Mouse (Mus musculus) embryonic fibroblast, embryonic 13.5 days (primary cell): Measurements from ENCODE around the gene Sptbn4. TPM values are rescaled to one million over a fixed set of nuclear protein-coding genes. Genes with fewer than 3 reads are reported as not detected.

Experiments
- H3K27ac ChIP-seq: 2 replicates; pipeline ENCODE4 v1.5.1; 2012; ENCODE audit warnings: low read length, control low read depth, inconsistent platforms; ENCODE audit not compliant: insufficient read depth
- H3K4me1 ChIP-seq: 2 replicates; pipeline ENCODE4 v1.6.1; 2011; ENCODE audit warnings: low read length; ENCODE audit not compliant: control insufficient read depth, insufficient read depth
- H3K4me3 ChIP-seq: 2 replicates; pipeline ENCODE4 v1.5.1; 2011; ENCODE audit warnings: mild to moderate bottlenecking, control low read depth, low read length; ENCODE audit not compliant: insufficient read depth
- CTCF ChIP-seq: IDR thresholded peaks from 2 replicates; pipeline ENCODE4 v1.5.1; 2011; ENCODE audit warnings: mild to moderate bottlenecking, control low read depth, low read length, moderate library complexity, borderline replicate concordance; ENCODE audit not compliant: insufficient read depth
- POLR2A ChIP-seq: IDR thresholded peaks from 2 replicates; pipeline ENCODE4 v1.6.1; 2011; ENCODE audit warnings: low read depth, mild to moderate bottlenecking, control low read depth, low read length, moderate library complexity
- polyA plus RNA-seq: library from polyadenylated mRNA; stranded (reverse); fragments of >200 nt; gene quantifications from 2 replicates; pipeline ENCODE4 v1.2.4, GENCODE M21; 2011; ENCODE audit warnings: low read depth; ENCODE audit not compliant: missing spikeins, insufficient read length

Sptbn4 gene
- polyA plus RNA-seq, 1 experiment, result 0.51 TPM

GRCm38 (mm10) chr7:27437544-27437943 is 9.9 kb downstream of the Sptbn4 start:
- no peak overlapping the region for H3K4me3 ChIP-seq
- no peak for TF ChIP-seq POLR2A
- peak; percentile 75; the same call in 1 of the 2 replicates for TF ChIP-seq CTCF
- no peak overlapping the region for H3K27ac ChIP-seq
- H3K4me1 ChIP-seq, result no peaks in the 10 kb centered on the region

GRCm38 (mm10) chr7:27433794-27434193 is 13.7 kb downstream of the Sptbn4 start:
- no peak overlapping the region for H3K27ac ChIP-seq
- H3K4me1 ChIP-seq, result no peaks in the 10 kb centered on the region
- no peak overlapping the region for H3K4me3 ChIP-seq
- TF ChIP-seq POLR2A (no peak), CTCF (no peak)

GRCm38 (mm10) chr7:27433349-27433748 is 14.1 kb downstream of the Sptbn4 start:
- Histone ChIP-seq H3K27ac (no peak overlapping the region), H3K4me3 (no peak overlapping the region), H3K4me1 (no peaks in the 10 kb centered on the region)
- TF ChIP-seq CTCF (no peak), POLR2A (no peak)

DNA sequence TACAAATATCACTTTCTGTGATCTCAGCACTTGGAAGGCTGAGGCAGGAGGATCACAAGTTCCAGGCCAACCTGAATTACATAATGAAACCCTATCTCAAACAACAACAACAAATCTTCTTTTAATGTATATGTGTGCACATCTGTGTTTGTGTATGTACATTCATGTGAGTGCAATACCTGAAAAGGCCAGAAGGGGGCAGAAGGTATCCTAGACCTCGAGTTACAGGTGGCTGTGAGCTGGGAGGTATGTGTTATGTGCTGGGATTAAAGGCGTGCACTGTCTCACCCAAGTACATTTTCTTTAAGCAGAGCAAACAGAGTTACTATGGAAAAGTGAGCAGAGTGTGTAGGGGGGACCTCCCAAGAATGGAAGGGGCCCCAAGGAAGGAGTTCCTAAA is 18.4 kb downstream of the Sptbn4 start:
- Histone ChIP-seq H3K27ac (no peak overlapping the region), H3K4me1 (no peaks in the 10 kb centered on the region), H3K4me3 (no peak overlapping the region)
- TF ChIP-seq POLR2A, result no peak
- TF ChIP-seq CTCF, result no peak

DNA sequence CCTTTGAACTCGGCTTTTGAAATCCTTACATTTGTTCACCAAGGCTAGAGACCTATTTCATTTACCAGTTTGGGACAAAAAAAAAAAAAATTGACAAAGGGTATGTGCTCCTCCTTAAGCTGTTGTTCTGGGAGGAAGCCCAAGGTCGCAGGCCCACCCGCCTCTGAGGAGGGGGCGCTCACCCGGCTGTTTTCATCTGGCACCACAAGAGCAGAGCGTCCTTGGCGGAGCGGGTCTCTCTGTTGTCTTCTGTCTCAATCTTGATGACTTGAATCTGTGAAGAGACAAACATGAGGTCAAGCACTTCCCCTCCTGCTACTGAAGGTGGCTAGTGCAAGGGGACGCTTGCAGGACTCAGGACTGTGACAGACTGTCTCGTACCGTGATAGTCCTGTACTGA is 19.5 kb downstream of the Sptbn4 start:
- Histone ChIP-seq H3K27ac (no peak overlapping the region), H3K4me3 (no peak overlapping the region), H3K4me1 (no peaks in the 10 kb centered on the region)
- TF ChIP-seq CTCF (no peak), POLR2A (no peak)

GRCm38 (mm10) chr7:27427387-27427786 is 20.1 kb downstream of the Sptbn4 start:
- no peak overlapping the region for H3K4me3 ChIP-seq
- no peak for TF ChIP-seq POLR2A
- TF ChIP-seq CTCF, result no peak
- no peak overlapping the region for H3K27ac ChIP-seq
- H3K4me1 ChIP-seq, result no peaks in the 10 kb centered on the region

DNA sequence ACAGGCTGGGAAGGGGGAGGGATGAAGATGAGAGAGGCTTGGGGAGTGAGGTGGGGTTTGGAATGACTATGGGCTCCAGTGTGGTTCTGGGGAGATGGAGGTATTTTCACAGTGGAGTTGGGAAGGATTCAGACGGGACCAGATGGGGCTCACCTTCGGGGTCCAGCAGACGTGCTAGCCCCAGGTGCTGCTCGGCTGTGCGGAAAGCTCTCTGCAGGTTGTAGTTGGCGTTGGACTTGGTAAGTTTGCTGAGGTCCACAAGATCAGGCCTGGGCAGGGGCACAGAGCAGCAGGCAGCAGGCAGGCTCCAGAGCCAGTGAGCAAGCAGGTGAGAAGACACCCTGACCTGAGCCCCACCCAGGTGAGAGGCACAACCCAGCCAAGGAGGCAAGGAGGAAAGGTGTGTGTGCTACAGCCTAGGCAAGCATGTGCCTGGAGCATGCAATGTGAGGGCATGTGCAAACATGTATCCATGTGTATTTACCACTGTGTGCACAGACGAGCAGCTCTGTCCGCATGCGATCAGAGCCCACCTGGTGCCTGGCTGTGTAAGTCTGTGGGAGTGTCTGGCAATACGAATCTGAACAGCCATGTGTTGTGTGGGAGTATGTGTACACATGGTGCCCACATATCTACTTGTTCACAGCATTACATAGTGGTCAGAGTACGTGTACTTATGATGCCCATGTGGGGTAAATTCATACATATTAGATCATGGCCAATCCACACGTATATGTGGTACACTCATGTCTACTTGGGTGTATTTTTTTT is 23.7 kb downstream of the Sptbn4 start:
- Histone ChIP-seq H3K4me3 (no peak overlapping the region), H3K27ac (no peak overlapping the region), H3K4me1 (no peaks in the 10 kb centered on the region)
- TF ChIP-seq CTCF, result no peak
- TF ChIP-seq POLR2A, result no peak

DNA sequence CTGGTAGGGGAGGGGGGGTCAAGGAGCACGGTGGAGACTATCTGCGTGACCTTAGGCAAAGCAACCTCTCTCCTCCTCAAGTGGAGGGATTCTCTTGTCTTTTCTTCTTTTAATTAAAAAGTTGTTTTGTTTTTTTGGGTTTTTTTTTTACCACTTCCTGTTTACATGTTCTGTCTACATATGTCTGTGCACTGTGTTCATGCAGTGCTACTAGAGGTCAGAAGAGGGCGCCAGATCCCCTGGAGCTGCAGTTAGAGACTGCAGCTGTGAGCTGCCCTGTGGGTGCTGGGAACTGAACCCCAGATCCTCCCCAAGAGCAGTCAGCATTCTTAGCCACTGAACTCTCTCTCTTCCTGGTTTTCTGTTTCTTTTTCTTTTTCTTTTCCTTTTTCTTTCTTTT is 28.4 kb downstream of the Sptbn4 start:
- Histone ChIP-seq H3K27ac (no peak overlapping the region), H3K4me1 (no peaks in the 10 kb centered on the region), H3K4me3 (no peak overlapping the region)
- TF ChIP-seq POLR2A (no peak), CTCF (0 out of 2 replicates have a peak, but pooled peaks have one; percentile 7)

GRCm38 (mm10) chr7:27417151-27417550 is 30.3 kb downstream of the Sptbn4 start:
- H3K4me1 ChIP-seq, result no peaks in the 10 kb centered on the region
- TF ChIP-seq CTCF (no peak), POLR2A (no peak)
- no peak overlapping the region for H3K27ac ChIP-seq
- H3K4me3 ChIP-seq, result no peak overlapping the region

GRCm38 (mm10) chr7:27408379-27409176 is 38.9 kb downstream of the Sptbn4 start:
- Histone ChIP-seq H3K4me3 (peak overlapping the region; percentile 29), H3K4me1 (0 out of 2 replicates have a peak, but pooled peaks cover 2% of the 10 kb centered on the region), H3K27ac (no peak overlapping the region)
- peak; percentile 74 for TF ChIP-seq CTCF
- TF ChIP-seq POLR2A, result no peak
